Mouse (Mus musculus): ENCODE results near the gene Tmtc4.

GRCm38 (mm10) chr14:123008672-123009071 is 24.8 kb upstream of the Tmtc4 start:
- TF ChIP-seq CTCF (IDR thresholded peaks at IDR 0.05; ENCODE audit: extremely low read depth, insufficient read depth, insufficient read length, insufficient replicate concordance), result no peak
- no peak for TF ChIP-seq POLR2A (IDR thresholded peaks at IDR 0.05; ENCODE audit: low read depth, low read length)
